Mouse (Mus musculus) right cerebral cortex, adult 18-20 months (tissue): ENCODE measurements around the gene Prps1l3.

Source experiments
- DNase-seq: peaks from one replicate; pipeline ENCODE4 v3.0.0; 2022; ENCODE audit warnings: mixed read lengths

Gene Prps1l3

DNA sequence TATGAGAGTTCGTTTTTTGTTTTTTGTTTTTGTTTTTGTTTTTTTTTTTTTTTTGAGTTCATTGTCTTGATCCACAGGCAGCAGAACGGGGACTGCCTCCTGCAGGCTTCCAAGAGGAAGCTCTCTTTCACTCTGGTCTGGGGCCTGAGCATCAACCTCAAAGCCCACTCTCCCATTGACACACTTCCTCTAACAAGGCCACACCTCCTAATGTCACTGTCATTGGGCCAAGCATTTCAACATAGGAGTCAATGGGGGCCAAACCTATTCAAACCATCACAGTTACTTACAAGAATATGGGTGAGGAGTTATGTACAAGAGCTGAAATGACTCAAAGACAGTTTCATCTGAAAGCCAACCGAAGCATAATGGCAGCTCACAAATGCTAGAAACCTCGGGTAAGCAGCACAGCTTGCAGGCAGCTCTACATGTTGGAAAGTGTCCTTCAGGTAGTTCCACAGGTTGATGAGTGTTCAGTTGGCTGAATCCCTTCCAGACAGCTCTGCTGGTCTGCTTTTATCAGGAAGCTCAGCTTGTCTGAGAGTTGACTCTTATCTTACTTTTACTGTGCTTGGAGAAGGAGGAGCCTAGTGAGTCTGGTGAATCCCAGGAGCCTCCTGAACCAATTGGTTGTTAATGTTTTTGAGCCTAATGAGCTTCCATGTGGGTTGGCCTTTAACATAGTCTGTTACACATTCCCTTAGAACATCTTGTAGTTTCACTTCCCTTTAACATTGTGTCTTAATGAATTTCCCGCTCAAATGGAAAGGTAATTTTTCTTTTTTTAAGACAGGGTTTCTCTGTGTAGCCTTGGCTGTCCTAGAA lies 13.7 kb downstream of the Prps1l3 start:
- DNase-seq = no peak

DNA sequence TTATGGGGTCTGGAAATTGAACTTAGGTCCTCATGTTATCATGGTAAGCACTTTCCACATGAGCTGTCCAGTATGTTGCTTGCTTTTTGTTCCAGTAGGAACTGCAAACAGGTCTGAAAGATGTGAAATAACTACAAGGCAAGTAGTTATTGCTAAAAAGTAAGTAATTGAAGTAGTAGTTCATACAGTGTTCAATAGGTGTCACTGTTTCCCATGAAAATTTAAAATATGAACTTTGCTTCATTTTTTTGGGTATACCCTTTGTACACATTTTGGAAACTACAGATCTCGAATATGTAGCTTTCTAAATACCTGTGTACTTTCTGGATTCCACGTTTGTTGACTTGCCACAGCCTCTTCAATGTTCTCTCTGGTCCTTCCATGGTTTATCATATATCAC lies 28.4 kb downstream of the Prps1l3 start:
- DNase-seq = no peak

DNA sequence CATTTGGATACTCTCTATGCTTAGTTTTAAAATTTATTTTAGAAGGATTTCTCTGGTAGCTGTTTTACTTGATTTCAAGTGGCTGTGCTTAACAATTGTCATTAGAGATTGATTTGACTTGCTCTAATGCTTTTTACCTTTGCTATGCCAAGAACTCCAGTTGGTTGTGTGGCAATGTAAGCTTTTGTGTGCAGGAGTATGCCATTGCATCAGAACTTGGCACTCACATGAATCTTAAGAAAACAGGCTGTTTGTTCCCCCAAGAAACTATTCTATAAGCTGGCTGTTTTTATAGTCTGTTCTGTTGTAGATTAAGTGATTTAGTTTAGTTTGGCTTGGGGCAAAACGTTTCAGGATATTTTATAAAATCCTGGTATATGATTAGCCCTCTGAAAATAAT lies 45.2 kb downstream of the Prps1l3 start:
- DNase-seq = no peak

DNA sequence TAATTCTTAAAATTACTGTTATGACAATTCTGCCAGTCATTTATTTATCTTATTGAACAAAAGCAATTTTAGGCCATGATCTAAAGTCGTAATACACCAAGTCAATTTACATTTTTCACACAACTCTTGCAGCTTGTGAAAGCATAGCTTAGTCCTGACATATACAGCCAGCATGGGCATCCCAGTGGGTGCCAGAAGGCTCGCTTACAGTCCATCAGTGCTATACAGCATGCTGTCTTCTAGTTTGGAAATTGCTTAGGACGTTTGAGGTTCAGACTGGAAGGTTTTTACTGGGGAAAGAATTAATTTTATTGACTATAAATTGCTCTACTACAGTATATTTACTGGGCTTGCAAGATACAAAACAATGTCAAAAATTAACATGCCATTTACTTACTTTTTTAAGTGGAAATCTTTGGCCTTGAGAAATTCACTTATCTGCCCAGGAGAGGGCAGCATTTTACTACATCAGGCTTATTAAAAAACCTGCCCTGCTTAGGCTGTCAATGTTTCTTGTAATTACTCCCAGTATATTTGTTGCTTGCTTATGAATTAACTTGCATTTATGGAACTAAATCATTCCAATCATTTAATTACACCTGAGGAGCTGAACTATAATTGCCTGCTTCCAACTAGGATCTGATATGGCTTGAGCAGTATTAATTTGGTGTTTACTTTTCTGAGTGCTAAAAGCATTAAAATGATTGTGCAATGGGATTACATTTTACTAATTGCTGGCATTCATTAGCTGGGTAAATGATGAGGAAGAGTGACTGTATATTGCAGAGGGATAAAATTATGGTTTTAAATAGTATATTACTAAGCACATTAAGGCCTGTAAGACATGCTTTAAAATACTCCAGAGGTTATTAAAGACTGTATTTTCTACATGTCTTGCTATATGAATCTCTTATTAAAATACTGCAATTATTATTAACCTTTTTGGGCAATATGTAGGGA lies 51.2 kb downstream of the Prps1l3 start:
- DNase-seq = peak; percentile 15

DNA sequence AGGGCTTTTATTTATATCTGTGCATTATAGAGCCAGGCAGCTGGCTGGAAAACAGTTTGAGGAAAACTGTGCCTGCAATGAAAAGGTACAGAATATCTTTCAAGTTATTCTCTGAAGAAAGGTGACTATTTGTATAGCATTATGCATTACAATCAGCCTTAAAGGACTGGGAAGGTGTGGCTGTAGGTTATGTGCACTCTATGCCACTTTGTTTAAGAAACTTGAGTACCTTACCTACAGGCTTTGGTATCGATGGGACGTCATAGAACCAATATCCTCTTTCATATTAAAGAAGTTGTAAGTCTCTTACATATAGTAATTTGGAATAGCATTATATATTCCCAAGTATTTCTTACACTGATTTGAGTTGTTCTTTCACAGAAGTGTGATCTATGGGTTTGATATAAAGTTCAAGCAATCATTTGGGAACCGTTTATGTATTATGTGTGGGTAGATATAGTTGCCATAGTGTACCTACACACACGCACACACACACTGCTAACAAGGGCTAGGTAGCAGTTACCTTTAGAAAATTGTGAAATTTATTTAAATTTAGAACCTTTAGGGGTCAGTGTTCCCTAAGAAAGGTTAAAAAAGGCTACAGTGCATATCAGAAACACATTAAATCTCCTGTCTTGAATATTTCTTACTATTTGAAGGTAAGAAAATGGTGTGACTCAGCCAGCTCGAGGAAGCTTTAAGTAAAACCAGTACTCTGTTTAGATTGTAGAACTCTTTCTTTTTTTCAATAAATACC lies 55.3 kb downstream of the Prps1l3 start:
- no peak for DNase-seq
